Mouse (Mus musculus): ENCODE measurements around the gene Eno4.

DNA sequence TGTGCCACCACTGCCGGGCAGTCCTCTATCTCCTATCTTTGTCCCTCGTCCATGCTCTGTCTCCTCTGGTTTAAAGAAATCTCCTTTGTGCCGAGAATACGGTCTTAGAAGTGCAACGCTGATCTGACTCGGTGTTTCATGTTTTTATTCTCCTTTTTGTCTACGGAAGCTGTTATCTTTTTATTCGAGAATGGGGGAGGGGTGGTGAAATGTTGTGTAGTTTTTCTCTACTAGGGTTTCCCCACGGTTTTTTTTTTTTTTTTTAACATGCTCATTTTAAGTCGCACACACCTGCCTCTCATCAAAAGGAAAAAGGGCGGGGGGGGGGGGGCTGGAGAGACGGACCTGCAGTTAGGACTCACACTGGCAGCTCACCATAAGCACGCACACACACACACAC is 9.0 kb downstream of the Eno4 start:
- TF ChIP-seq CTCF (IDR thresholded peaks at IDR 0.05; ENCODE audit: low read depth, low read length) (no peak), POLR2A (IDR thresholded peaks at IDR 0.05; ENCODE audit: borderline replicate concordance, low read depth, low read length) (no peak)

All from bone marrow macrophage, adult 2 months (primary cell).